Mouse (Mus musculus) megakaryocyte, embryonic 14.5 days (primary cell): Measurements from ENCODE around the gene Zfp324. TPM values are rescaled to one million over a fixed set of nuclear protein-coding genes. Genes with fewer than 3 reads are reported as not detected.

ENCODE experiments used
- H3K27me3 ChIP-seq: replicated peaks from 2 replicates; pipeline ENCODE3; 2012; ENCODE audit warnings: inconsistent platforms
- H3K36me3 ChIP-seq: replicated peaks from 2 replicates; pipeline ENCODE3; 2012; ENCODE audit warnings: low read length, inconsistent platforms, mixed read lengths
- H3K4me1 ChIP-seq: 2 replicates; pipeline ENCODE4 v1.6.1; 2012; ENCODE audit warnings: inconsistent platforms
- H3K4me3 ChIP-seq: replicated peaks from 2 replicates; pipeline ENCODE3; 2012; ENCODE audit warnings: moderate library complexity, mild to moderate bottlenecking, inconsistent platforms
- H3K9me3 ChIP-seq: 2 replicates; pipeline ENCODE4 v1.6.1; 2012; ENCODE audit warnings: inconsistent platforms
- FLI1 ChIP-seq: IDR thresholded peaks from 2 replicates; pipeline ENCODE4 v1.6.1; 2012; ENCODE audit warnings: low read length, inconsistent platforms, mixed read lengths
- GATA1 ChIP-seq: IDR thresholded peaks from 3 replicates; pipeline ENCODE4 v1.6.1; 2012; ENCODE audit warnings: mixed read lengths, low read length, inconsistent platforms, borderline replicate concordance
- polyA plus RNA-seq: library from polyadenylated mRNA; stranded (reverse); fragments of >175 nt; gene quantifications from 2 replicates; pipeline ENCODE4 v1.2.3, GENCODE M21; 2012; ENCODE audit warnings: low replicate concordance; ENCODE audit not compliant: insufficient read depth

Zfp324 gene
- polyA plus RNA-seq, 1 experiment, result 1.9 TPM

GRCm38 (mm10) chr7:12987409-12988189 lies 22.0 kb downstream of the Zfp324 start:
- peaks cover 11% of the 10 kb centered on the region for H3K4me1 ChIP-seq
- H3K27me3 ChIP-seq, result peaks cover 5% of the 10 kb centered on the region
- no peak for TF ChIP-seq GATA1
- no peak for TF ChIP-seq FLI1
- H3K9me3 ChIP-seq, result no peaks in the 10 kb centered on the region
- H3K4me3 ChIP-seq, result no peak overlapping the region
- peaks cover 6% of the 10 kb centered on the region for H3K36me3 ChIP-seq

DNA sequence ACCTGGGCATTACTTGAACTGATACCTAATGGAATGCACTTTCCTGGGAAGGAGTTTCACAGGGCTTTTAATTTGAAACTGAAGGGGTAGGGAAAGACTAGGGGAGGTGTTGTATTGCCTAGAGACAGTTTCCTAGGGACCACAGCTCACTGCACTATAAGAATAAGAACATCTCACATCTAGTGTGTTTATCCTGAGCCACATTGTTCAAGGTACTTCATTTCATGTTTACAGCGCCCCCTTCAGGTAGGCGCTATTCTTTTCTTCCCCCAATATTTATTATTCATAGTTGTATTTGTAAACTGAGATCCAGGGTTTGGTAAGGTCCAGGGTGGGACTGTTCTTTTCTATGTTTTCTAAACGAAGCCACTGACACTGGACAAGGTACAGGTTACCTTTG lies 26.6 kb downstream of the Zfp324 start:
- H3K36me3 ChIP-seq, result no peaks in the 10 kb centered on the region
- H3K9me3 ChIP-seq, result no peaks in the 10 kb centered on the region
- H3K27me3 ChIP-seq, result peaks cover 9% of the 10 kb centered on the region
- no peak overlapping the region for H3K4me3 ChIP-seq
- H3K4me1 ChIP-seq, result peaks cover 9% of the 10 kb centered on the region
- TF ChIP-seq GATA1 (no peak), FLI1 (no peak)

DNA sequence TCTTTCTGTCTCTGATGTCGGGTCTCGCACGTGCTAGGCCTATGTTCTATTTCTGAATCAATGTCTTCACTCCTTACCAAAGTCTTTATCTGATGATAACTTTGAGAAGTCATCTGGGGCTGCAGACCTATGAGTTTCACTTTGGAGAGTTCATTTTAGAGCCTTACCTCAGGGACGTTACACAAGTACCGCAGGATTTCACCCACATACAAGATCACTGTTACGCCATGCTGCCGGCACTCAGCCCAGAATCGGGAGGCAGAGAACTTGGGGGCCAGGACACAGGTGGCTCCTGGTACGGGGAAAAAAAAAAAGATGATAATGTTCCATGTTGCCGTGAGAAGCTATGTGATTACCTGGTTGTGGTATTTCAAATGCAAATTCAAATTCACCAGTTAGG lies 27.5 kb downstream of the Zfp324 start:
- Histone ChIP-seq H3K36me3 (no peaks in the 10 kb centered on the region), H3K4me1 (no peaks in the 10 kb centered on the region; the same call in 1 of the 2 replicates), H3K9me3 (no peaks in the 10 kb centered on the region), H3K27me3 (peaks cover 16% of the 10 kb centered on the region), H3K4me3 (no peak overlapping the region)
- TF ChIP-seq FLI1, result no peak
- TF ChIP-seq GATA1, result no peak

DNA sequence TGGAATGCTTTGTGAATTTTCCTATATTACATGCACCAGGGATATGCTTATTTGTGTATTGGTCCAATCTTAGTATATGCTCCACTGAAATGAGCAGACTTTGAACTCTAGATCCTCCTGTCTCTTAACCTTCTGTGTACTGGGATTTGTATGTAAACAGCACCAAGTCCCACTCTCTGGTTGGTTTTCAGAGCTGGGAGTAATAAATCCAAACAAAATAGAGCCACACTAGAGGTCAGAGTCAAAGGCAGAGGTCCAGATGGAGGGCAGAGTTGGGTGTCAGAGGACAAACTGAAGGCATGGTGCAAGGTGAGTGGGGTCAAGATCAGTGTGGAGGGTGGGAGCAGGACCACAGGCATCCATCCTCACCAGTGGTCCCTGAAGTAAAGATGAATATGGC lies 30.2 kb downstream of the Zfp324 start:
- H3K36me3 ChIP-seq, result no peaks in the 10 kb centered on the region
- TF ChIP-seq GATA1, result no peak
- TF ChIP-seq FLI1, result no peak
- H3K27me3 ChIP-seq, result peaks cover 13% of the 10 kb centered on the region
- H3K4me1 ChIP-seq, result no peaks in the 10 kb centered on the region
- no peaks in the 10 kb centered on the region for H3K9me3 ChIP-seq
- H3K4me3 ChIP-seq, result no peak overlapping the region

- TF ChIP-seq GATA1 (no peak), FLI1 (no peak)
- H3K4me3 ChIP-seq, result no peak overlapping the region
- H3K4me1 ChIP-seq, result no peaks in the 10 kb centered on the region
- H3K36me3 ChIP-seq, result no peaks in the 10 kb centered on the region
- H3K9me3 ChIP-seq, result no peaks in the 10 kb centered on the region
- H3K27me3 ChIP-seq, result peaks cover 10% of the 10 kb centered on the region
Measured at GRCm38 (mm10) chr7:12997230-12997629, 31.6 kb downstream of the Zfp324 start.

GRCm38 (mm10) chr7:12998053-12998452 lies 32.4 kb downstream of the Zfp324 start, which contains the start of gene Slc27a5:
Slc27a5 (minus strand) TSS chr7:12998192.
- H3K9me3 ChIP-seq, result no peaks in the 10 kb centered on the region
- H3K36me3 ChIP-seq, result no peaks in the 10 kb centered on the region
- H3K4me1 ChIP-seq, result no peaks in the 10 kb centered on the region
- H3K27me3 ChIP-seq, result peaks cover 10% of the 10 kb centered on the region
- no peak for TF ChIP-seq GATA1
- no peak for TF ChIP-seq FLI1
- H3K4me3 ChIP-seq, result no peak within 1 kb of the TSS

GRCm38 (mm10) chr7:12998851-12999250 lies 33.2 kb downstream of the Zfp324 start, which contains the start of gene Trim28:
Trim28 (plus strand) TSS chr7:12999114.
- peaks cover 1% of the 10 kb centered on the region for H3K36me3 ChIP-seq
- H3K4me3 ChIP-seq, result no peak within 1 kb of the TSS
- H3K4me1 ChIP-seq, result no peaks in the 10 kb centered on the region
- H3K27me3 ChIP-seq, result peaks cover 10% of the 10 kb centered on the region
- H3K9me3 ChIP-seq, result no peaks in the 10 kb centered on the region
- TF ChIP-seq GATA1, result no peak
- TF ChIP-seq FLI1, result no peak

DNA sequence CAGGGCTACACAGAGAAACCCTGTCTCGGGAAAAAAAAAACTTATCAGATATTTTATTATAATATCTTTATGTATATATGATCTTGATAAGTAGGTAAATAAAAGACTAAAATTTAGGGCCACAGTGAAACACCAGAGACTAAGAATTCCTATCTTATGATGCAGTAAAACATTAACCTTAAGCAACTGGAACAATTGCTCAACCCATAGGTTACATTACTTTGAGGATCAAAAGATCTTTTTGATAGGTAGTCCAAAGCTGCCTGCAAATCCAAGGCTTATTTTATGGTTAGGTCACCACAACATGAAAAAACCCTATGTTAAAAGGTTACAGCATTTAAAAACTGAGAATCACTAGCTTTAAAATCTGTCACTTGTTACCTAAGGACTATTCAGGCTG lies 35.9 kb downstream of the Zfp324 start:
- Histone ChIP-seq H3K4me1 (peaks cover 7% of the 10 kb centered on the region), H3K36me3 (peaks cover 26% of the 10 kb centered on the region), H3K9me3 (no peaks in the 10 kb centered on the region), H3K4me3 (no peak overlapping the region), H3K27me3 (peaks cover 7% of the 10 kb centered on the region)
- TF ChIP-seq FLI1 (no peak), GATA1 (no peak)

- TF ChIP-seq GATA1, result no peak
- no peak for TF ChIP-seq FLI1
Measured at GRCm38 (mm10) chr7:13003380-13003779, 37.7 kb downstream of the Zfp324 start.

GRCm38 (mm10) chr7:13006011-13006410 lies 40.4 kb downstream of the Zfp324 start:
- peak overlapping the region; percentile 50 for H3K4me3 ChIP-seq
- H3K9me3 ChIP-seq, result no peaks in the 10 kb centered on the region
- H3K4me1 ChIP-seq, result peaks cover 42% of the 10 kb centered on the region
- peaks cover 44% of the 10 kb centered on the region for H3K36me3 ChIP-seq
- H3K27me3 ChIP-seq, result no peaks in the 10 kb centered on the region
- no peak for TF ChIP-seq FLI1
- TF ChIP-seq GATA1, result no peak

More at GRCm38 (mm10) chr7:13003380-13003779, 37.7 kb downstream of the Zfp324 start:
- peaks cover 21% of the 10 kb centered on the region for H3K4me1 ChIP-seq
- no peaks in the 10 kb centered on the region for H3K27me3 ChIP-seq
- no peak overlapping the region for H3K4me3 ChIP-seq
- H3K9me3 ChIP-seq, result no peaks in the 10 kb centered on the region
- peaks cover 44% of the 10 kb centered on the region for H3K36me3 ChIP-seq
